Mouse (Mus musculus) C2C12 (cell line): ENCODE results near the gene Zfp68. TPM values are rescaled to one million over a fixed set of nuclear protein-coding genes. Genes with fewer than 3 reads are reported as not detected.

Experiments used
- H3K27me3 ChIP-seq: one replicate; pipeline ENCODE4 v1.6.1; 2011; ENCODE audit not compliant: control insufficient read depth, insufficient read depth, insufficient read length
- H3K36me3 ChIP-seq: one replicate; pipeline ENCODE4 v1.6.1; 2011; ENCODE audit not compliant: control insufficient read depth, insufficient read depth
- H3K4me3 ChIP-seq: one replicate; pipeline ENCODE4 v1.5.1; 2011; ENCODE audit warnings: mild to moderate bottlenecking, control low read depth; ENCODE audit not compliant: poor library complexity, insufficient read depth, severe bottlenecking
- H3K79me2 ChIP-seq: one replicate; pipeline ENCODE4 v1.6.1; 2011; ENCODE audit not compliant: control insufficient read depth, insufficient read depth
- H3K79me3 ChIP-seq: one replicate; pipeline ENCODE4 v1.6.1; 2011; ENCODE audit warnings: low read depth, control low read depth
- H3ac ChIP-seq: one replicate; pipeline ENCODE3; 2011; ENCODE audit warnings: low read depth; ENCODE audit not compliant: control insufficient read depth, insufficient read length
- CEBPB ChIP-seq: IDR thresholded peaks from one replicate; pipeline ENCODE4 v1.6.1; 2011; ENCODE audit warnings: low read depth, mild to moderate bottlenecking, control low read depth, moderate library complexity
- CTCF ChIP-seq: IDR thresholded peaks from one replicate; pipeline ENCODE4 v1.5.1; 2011; ENCODE audit not compliant: control insufficient read depth, insufficient read depth, insufficient read length
- FOSL1 ChIP-seq: IDR thresholded peaks from one replicate; pipeline ENCODE4 v1.8.0; 2011; ENCODE audit warnings: mild to moderate bottlenecking, low read length; ENCODE audit not compliant: poor library complexity, insufficient read depth, severe bottlenecking
- MAX ChIP-seq: IDR thresholded peaks from one replicate; pipeline ENCODE4 v1.6.1; 2011; ENCODE audit warnings: mild to moderate bottlenecking, control low read depth
- MYOD1 ChIP-seq: IDR thresholded peaks from one replicate; pipeline ENCODE4 v1.6.1; 2011; ENCODE audit warnings: low read depth; ENCODE audit not compliant: control insufficient read depth, insufficient read length
- MYOG ChIP-seq: IDR thresholded peaks from one replicate; pipeline ENCODE4 v1.6.1; 2011; ENCODE audit not compliant: control insufficient read depth, insufficient read length; ENCODE audit errors: extremely low read depth
- USF1 ChIP-seq: IDR thresholded peaks from one replicate; pipeline ENCODE4 v1.6.1; 2011; ENCODE audit warnings: low read depth, mild to moderate bottlenecking, control low read depth, moderate library complexity
- polyA plus RNA-seq: library from polyadenylated mRNA; unstranded; fragments of >200 nt; fragmentation: generic; extraction: Trizol; gene quantifications from one replicate; pipeline ENCODE4 v1.2.1, GENCODE M21; 2012; ENCODE audit warnings: missing spikeins

The Zfp68 gene
- polyA plus RNA-seq, 1 experiment = 4.9 TPM

- no peaks in the 10 kb centered on the region for H3K27me3 ChIP-seq
- no peak overlapping the region for H3ac ChIP-seq
- no peak for TF ChIP-seq CTCF
- TF ChIP-seq USF1 = no peak
- TF ChIP-seq MYOD1 = no peak
- no peak for TF ChIP-seq MAX
- TF ChIP-seq CEBPB = no peak
- no peak for TF ChIP-seq MYOG
- TF ChIP-seq FOSL1 = no peak
- H3K79me3 ChIP-seq = no peaks in the 10 kb centered on the region
- H3K4me3 ChIP-seq = no peak overlapping the region
- no peaks in the 10 kb centered on the region for H3K79me2 ChIP-seq
- peaks cover 3% of the 10 kb centered on the region for H3K36me3 ChIP-seq
Observed at GRCm38 (mm10) chr5:138652911-138653310, 33.4 kb upstream of the Zfp68 start.

DNA sequence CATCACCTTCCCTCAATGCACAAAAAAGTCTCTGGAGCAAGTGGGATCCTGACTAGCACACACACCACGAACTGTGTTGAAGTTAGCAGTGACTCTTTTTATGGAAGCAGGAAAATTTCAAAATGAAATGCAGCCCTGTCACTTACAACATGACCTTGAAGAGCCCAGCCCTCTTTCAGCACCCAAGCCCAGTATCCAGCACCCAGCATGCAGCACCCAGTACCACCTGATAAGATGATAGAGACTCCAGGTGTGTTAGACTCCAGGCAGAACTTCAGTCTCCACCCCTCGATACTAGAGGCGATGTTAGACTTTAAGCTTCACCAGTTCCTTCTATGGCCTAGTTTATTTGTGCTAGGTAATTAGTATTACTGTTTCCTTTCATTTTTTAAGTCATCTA, 22.2 kb upstream of the Zfp68 start:
- TF ChIP-seq MYOG (no peak), MYOD1 (no peak), CEBPB (no peak), MAX (no peak), USF1 (no peak), FOSL1 (no peak), CTCF (no peak)
- Histone ChIP-seq H3K36me3 (no peaks in the 10 kb centered on the region), H3K4me3 (no peak overlapping the region), H3ac (no peak overlapping the region), H3K79me3 (no peaks in the 10 kb centered on the region), H3K27me3 (no peaks in the 10 kb centered on the region), H3K79me2 (no peaks in the 10 kb centered on the region)

GRCm38 (mm10) chr5:138641081-138641480, 21.5 kb upstream of the Zfp68 start:
- no peaks in the 10 kb centered on the region for H3K27me3 ChIP-seq
- H3K4me3 ChIP-seq = no peak overlapping the region
- no peak overlapping the region for H3ac ChIP-seq
- no peaks in the 10 kb centered on the region for H3K79me2 ChIP-seq
- TF ChIP-seq FOSL1 (no peak), MYOG (no peak), MAX (no peak), USF1 (no peak), MYOD1 (no peak), CTCF (no peak), CEBPB (no peak)
- no peaks in the 10 kb centered on the region for H3K36me3 ChIP-seq
- H3K79me3 ChIP-seq = no peaks in the 10 kb centered on the region

DNA sequence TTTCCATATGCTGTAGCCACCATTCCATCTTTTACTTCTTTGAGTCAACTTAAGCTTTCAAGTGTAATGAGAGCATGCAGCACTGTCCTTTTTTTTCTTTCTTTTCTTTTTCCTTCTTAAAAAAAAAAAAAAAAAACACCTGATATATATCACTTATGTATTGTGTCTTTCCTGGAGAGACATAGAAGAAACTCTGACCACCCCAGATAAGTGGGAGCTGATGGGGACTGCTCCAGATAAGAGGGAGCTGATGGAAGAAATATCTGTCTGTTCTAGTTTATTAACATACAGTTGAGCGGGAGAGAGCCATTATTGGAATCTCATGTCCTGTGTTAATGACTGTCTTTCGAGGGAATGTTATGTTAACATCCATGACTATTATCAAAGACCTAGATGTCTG, 16.9 kb upstream of the Zfp68 start:
- no peak for TF ChIP-seq USF1
- no peak for TF ChIP-seq MYOG
- TF ChIP-seq CTCF = no peak
- Histone ChIP-seq H3K36me3 (no peaks in the 10 kb centered on the region), H3K27me3 (no peaks in the 10 kb centered on the region)

DNA sequence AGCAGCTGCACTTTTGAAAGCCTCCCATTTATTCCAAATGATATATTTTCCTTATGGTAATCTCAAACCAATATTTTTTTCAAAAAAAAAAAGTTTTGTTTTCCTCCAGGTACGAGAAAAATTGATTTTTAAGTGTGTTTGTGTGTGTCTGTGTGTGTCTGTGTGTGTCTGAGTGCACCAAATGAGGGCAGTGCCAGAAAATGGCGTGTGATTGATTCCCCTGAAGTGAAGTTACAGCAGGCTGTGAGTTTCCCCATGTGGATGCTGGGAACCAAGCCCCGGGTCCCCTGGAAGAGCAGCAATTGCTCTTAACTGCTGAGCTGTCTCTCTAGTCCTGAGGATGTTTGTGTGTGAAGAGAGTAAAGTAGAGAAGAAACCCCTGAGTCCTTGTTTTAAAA, 3.9 kb upstream of the Zfp68 start:
- H3K4me3 ChIP-seq = peak overlapping the region; percentile 46
- no peak overlapping the region for H3ac ChIP-seq
- H3K79me3 ChIP-seq = peaks cover 6% of the 10 kb centered on the region
- H3K36me3 ChIP-seq = no peaks in the 10 kb centered on the region
- peaks cover 22% of the 10 kb centered on the region for H3K79me2 ChIP-seq
- H3K27me3 ChIP-seq = no peaks in the 10 kb centered on the region
- no peak for TF ChIP-seq MYOG
- no peak for TF ChIP-seq MYOD1
- no peak for TF ChIP-seq CEBPB
- TF ChIP-seq FOSL1 = no peak
- TF ChIP-seq MAX = no peak
- TF ChIP-seq USF1 = no peak
- no peak for TF ChIP-seq CTCF

More for the DNA sequence above, 16.9 kb upstream of the Zfp68 start:
- Histone ChIP-seq H3K4me3 (no peak overlapping the region), H3K79me2 (peaks cover 6% of the 10 kb centered on the region), H3ac (no peak overlapping the region), H3K79me3 (no peaks in the 10 kb centered on the region)

DNA sequence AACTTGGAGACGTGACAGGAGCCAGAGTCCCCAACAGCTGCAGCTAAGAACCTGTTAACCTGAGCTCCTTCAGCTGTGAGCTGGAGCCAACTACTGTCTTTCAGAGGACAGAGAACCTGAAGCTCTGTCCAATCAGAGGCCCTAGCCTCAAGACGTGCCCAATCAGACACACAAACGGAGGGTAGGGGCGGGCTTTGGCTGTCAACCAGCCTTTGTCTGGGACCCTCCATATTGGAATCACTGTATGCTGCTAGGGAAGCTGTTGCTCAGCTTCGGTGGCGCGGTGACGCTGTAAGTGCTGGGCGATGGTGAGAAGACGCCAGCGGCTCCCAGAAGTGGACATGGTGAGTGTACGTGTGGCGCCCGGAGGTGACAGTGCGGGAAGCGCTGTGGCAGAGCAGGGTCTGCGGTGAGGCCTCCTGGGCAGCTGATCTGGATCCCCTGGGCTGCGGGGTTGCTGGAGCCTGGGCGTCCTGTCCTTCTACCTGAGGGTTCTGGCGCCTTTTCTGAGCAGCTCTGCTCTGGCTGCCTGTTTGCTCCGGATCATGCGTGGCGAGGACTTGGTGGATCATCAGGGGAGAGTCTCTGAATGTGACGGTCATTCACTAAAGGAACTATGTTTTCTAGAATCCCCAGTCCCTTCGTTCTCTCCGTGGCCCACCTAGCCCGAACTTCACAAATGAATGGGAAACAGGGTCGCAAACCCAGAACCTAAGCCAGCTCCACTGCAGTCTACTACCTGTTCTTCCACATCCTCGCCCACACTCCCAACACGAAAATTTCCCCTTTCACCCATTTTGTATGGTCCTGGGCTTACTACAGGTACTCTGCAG, 3.3 kb upstream of the Zfp68 start, which contains the start of gene A430033K04Rik:
A430033K04Rik (plus strand) TSS at position 215 of the 833 bp plus-strand sequence.
- Histone ChIP-seq H3K4me3 (peak within 1 kb of the TSS; percentile 46), H3K36me3 (peaks cover 2% of the 10 kb centered on the region), H3K79me3 (peaks cover 12% of the 10 kb centered on the region), H3K27me3 (no peaks in the 10 kb centered on the region), H3K79me2 (peaks cover 29% of the 10 kb centered on the region), H3ac (peak within 1 kb of the TSS; percentile 43)
- TF ChIP-seq CTCF (no peak), CEBPB (no peak), MAX (no peak), FOSL1 (no peak), MYOD1 (no peak), USF1 (no peak), MYOG (no peak)
